Mouse (Mus musculus): Measurements from ENCODE around the gene Kbtbd2. TPM values are rescaled to one million over a fixed set of nuclear protein-coding genes. Genes with fewer than 3 reads are reported as not detected.

Kbtbd2 gene
- total and polyA plus RNA-seq, 3 experiments, result 9.3 to 34.2 (median 11.0) TPM

GRCm38 (mm10) chr6:56818436-56819123 is 21.0 kb upstream of the Kbtbd2 start:
- no peak for DNase-seq (ENCODE audit: extremely low read depth)
- no peak overlapping the region for H3K4me3 ChIP-seq (replicated peaks in 1 of 3; ENCODE audit: low read depth in 2 of 3, low read length in 2 of 3, poor library complexity in 1 of 3)
- H3K9ac ChIP-seq (ENCODE audit: insufficient read depth, low read depth), result no peak overlapping the region
- no peaks in the 10 kb centered on the region; the same call in 1 of the 2 replicates for H3K79me2 ChIP-seq (replicated peaks; ENCODE audit: control insufficient read depth, extremely low read depth, insufficient read depth, poor library complexity, severe bottlenecking)
- TF ChIP-seq ETS1 (conservative IDR thresholded peaks at IDR 0.05; ENCODE audit: low read depth, low read length) (no peak), GABPA (IDR thresholded peaks at IDR 0.05; ENCODE audit: insufficient replicate concordance, low read depth, low read length) (no peak), E2F4 (IDR thresholded peaks at IDR 0.05; ENCODE audit: insufficient replicate concordance, low read depth, low read length) (no peak), MXI1 (IDR thresholded peaks at IDR 0.05; ENCODE audit: low read depth, low read length) (no peak), KAT2A (IDR thresholded peaks at IDR 0.05; ENCODE audit: insufficient replicate concordance, low read length) (no peak), USF2 (conservative IDR thresholded peaks at IDR 0.05; ENCODE audit: low read depth, low read length) (no peak), SIN3A (IDR thresholded peaks at IDR 0.05; ENCODE audit: low read length) (no peak), JUND (conservative IDR thresholded peaks at IDR 0.05; ENCODE audit: low read depth, low read length) (no peak), ZC3H11A (IDR thresholded peaks at IDR 0.05; ENCODE audit: low read depth, low read length) (no peak), POLR2A (IDR thresholded peaks at IDR 0.05; ENCODE audit: low read depth, low read length) (no peak), CTCF (conservative IDR thresholded peaks at IDR 0.05 in 1 of 2, IDR thresholded peaks at IDR 0.05 in 1 of 2; ENCODE audit: low read depth in 2 of 2, low read length in 2 of 2) (no peak), IRF4 (IDR thresholded peaks at IDR 0.05; ENCODE audit: low read depth, low read length) (no peak), JUN (IDR thresholded peaks at IDR 0.05; ENCODE audit: insufficient read depth, low read depth, low read length) (no peak), CHD2 (IDR thresholded peaks at IDR 0.05; ENCODE audit: low read length) (no peak), TCF12 (IDR thresholded peaks at IDR 0.05; ENCODE audit: low read depth, low read length) (no peak), TBP (conservative IDR thresholded peaks at IDR 0.05; ENCODE audit: low read depth, low read length) (no peak), MYC (IDR thresholded peaks at IDR 0.05; ENCODE audit: low read depth, low read length) (no peak), POLR2AphosphoS2 (IDR thresholded peaks at IDR 0.05; ENCODE audit: low read depth, low read length) (no peak), MAX (IDR thresholded peaks at IDR 0.05; ENCODE audit: low read length) (no peak)
- H3K36me3 ChIP-seq (replicated peaks in 1 of 2; ENCODE audit: control insufficient read depth in 1 of 2, insufficient read depth in 1 of 2, low read length in 1 of 2), result no peaks in the 10 kb centered on the region
- no peaks in the 10 kb centered on the region for H3K27me3 ChIP-seq (replicated peaks)
- in situ Hi-C loops (cut with MboI; ENCODE audit: low pct_ligation_motif_present, low pct_unique_long_range_greater_than_20kb, low sequenced_read_pairs) (no loop called here), dilution Hi-C loops (cut with MboI; ENCODE audit: extremely low pct_ligation_motif_present, extremely low pct_unique_long_range_greater_than_20kb, low sequenced_read_pairs) (no loop called here)
- no peak overlapping the region for H3K4me2 ChIP-seq (ENCODE audit: insufficient read depth, low read depth, poor library complexity, severe bottlenecking)
- no peaks in the 10 kb centered on the region for H3K4me1 ChIP-seq (ENCODE audit: control insufficient read depth in 1 of 2, insufficient read depth in 2 of 2)
- no peak overlapping the region for H3K27ac ChIP-seq (ENCODE audit: insufficient read depth, low read depth)
- no peaks in the 10 kb centered on the region for H3K9me3 ChIP-seq (replicated peaks; ENCODE audit: low read length)

- Histone ChIP-seq H3K79me2 (replicated peaks; ENCODE audit: control insufficient read depth, extremely low read depth, insufficient read depth, poor library complexity, severe bottlenecking) (no peaks in the 10 kb centered on the region; the same call in 1 of the 2 replicates), H3K27me3 (replicated peaks) (no peaks in the 10 kb centered on the region), H3K36me3 (replicated peaks in 1 of 2; ENCODE audit: control insufficient read depth in 1 of 2, insufficient read depth in 1 of 2, low read length in 1 of 2) (no peaks in the 10 kb centered on the region), H3K9ac (ENCODE audit: insufficient read depth, low read depth) (no peak overlapping the region), H3K4me1 (ENCODE audit: control insufficient read depth in 1 of 2, insufficient read depth in 2 of 2) (no peaks in the 10 kb centered on the region), H3K4me3 (replicated peaks in 1 of 3; ENCODE audit: low read depth in 2 of 3, low read length in 2 of 3, poor library complexity in 1 of 3) (no peak overlapping the region), H3K9me3 (replicated peaks; ENCODE audit: low read length) (no peaks in the 10 kb centered on the region), H3K4me2 (ENCODE audit: insufficient read depth, low read depth, poor library complexity, severe bottlenecking) (no peak overlapping the region), H3K27ac (ENCODE audit: insufficient read depth, low read depth) (no peak overlapping the region)
- no peak for TF ChIP-seq NELFE (IDR thresholded peaks at IDR 0.05; ENCODE audit: low read depth, low read length)
- no peak for TF ChIP-seq E2F4 (IDR thresholded peaks at IDR 0.05; ENCODE audit: insufficient replicate concordance, low read depth, low read length)
- no peak for TF ChIP-seq RCOR1 (conservative IDR thresholded peaks at IDR 0.05; ENCODE audit: low read depth, low read length)
- no peak for TF ChIP-seq TBP (conservative IDR thresholded peaks at IDR 0.05; ENCODE audit: low read depth, low read length)
- TF ChIP-seq MAZ (IDR thresholded peaks at IDR 0.05; ENCODE audit: low read depth, low read length), result no peak
- no peak for TF ChIP-seq PAX5 (IDR thresholded peaks at IDR 0.05; ENCODE audit: low read length)
- TF ChIP-seq UBTF (IDR thresholded peaks at IDR 0.05; ENCODE audit: low read depth, low read length), result no peak
- TF ChIP-seq ZMIZ1 (IDR thresholded peaks at IDR 0.05; ENCODE audit: low read depth, low read length), result no peak
- DNase-seq (ENCODE audit: extremely low read depth), result no peak
- in situ Hi-C loops (cut with MboI; ENCODE audit: low pct_ligation_motif_present, low pct_unique_long_range_greater_than_20kb, low sequenced_read_pairs), result no loop called here
- dilution Hi-C loops (cut with MboI; ENCODE audit: extremely low pct_ligation_motif_present, extremely low pct_unique_long_range_greater_than_20kb, low sequenced_read_pairs), result no loop called here
Measured at GRCm38 (mm10) chr6:56813332-56813731, 15.7 kb upstream of the Kbtbd2 start.

Measured in CH12.LX (cell line).